Mouse (Mus musculus): ENCODE results near the gene Ryr1.

GRCm38 (mm10) chr7:28969271-28969670, 155.7 kb downstream of the Ryr1 start:
- TF ChIP-seq CTCF (IDR thresholded peaks at IDR 0.05) = no peak
- no peak for TF ChIP-seq EP300 (IDR thresholded peaks at IDR 0.05)

Data from lung, postnatal 0 days (tissue).